Mouse (Mus musculus) cortical plate, adult 2 months (tissue): ENCODE measurements around the gene 1810030O07Rik.

Experiments
- CTCF ChIP-seq: fragments of 200-500 bp; IDR thresholded peaks from 2 replicates; pipeline ENCODE4 v1.5.1; 2011; ENCODE audit warnings: mild to moderate bottlenecking, control low read depth, low read length; ENCODE audit not compliant: insufficient read depth; ENCODE audit errors: extremely low read depth
- POLR2A ChIP-seq: fragments of 200-500 bp; IDR thresholded peaks from 2 replicates; pipeline ENCODE4 v1.6.1; 2011; ENCODE audit warnings: mild to moderate bottlenecking, low read length, control low read depth; ENCODE audit not compliant: insufficient read depth; ENCODE audit errors: extremely low read depth

GRCm38 (mm10) chrX:12673054-12673775, at the start of gene 1810030O07Rik:
- TF ChIP-seq POLR2A (peak; percentile 64), CTCF (no peak)
